In the genomic region with DNA sequence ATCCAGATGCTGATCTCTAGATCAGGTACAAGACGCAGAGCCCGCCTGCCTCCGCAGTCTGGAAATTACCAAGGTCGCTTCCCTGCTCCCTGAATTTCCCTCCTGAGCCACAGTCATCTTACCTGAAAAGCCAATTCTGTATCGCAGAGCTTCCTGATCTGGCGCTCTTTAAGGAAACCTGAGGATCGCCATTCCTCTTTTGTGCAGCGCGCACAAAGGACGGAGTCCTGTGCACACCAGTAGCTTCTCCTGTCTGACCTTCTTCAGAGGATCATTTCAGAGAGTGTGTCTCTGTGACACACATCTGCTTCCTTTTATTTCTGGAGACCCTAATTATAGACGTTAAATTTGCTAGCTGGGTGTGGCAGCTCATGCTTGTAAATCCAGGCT, we compare ENCODE assay signal across 9 mouse cellular contexts. TPM values are rescaled to one million over a fixed set of nuclear protein-coding genes. Genes with fewer than 3 reads are reported as not detected.
DNase-seq lines count a peak whose midpoint lies in the region; ATAC-seq and TF ChIP-seq lines count a peak whose summit lies in the region.
"Had no signal": no experiment of that assay in that cellular context is flagged by ENCODE, and none has a peak within 500 bp of the region (broad histone marks: within the 10 kb centered on the region; RNA-seq: fewer than 3 reads in every experiment).

No protein-coding gene starts in this region.

- no peak for TF ChIP-seq CTCF in CH12.LX (conservative IDR thresholded peaks at IDR 0.05 in 1 of 2, IDR thresholded peaks at IDR 0.05 in 1 of 2; ENCODE audit: low read depth in 2 of 2, low read length in 2 of 2)

- no peak overlapping the region for H3K27ac ChIP-seq in CH12.LX (ENCODE audit: insufficient read depth, low read depth)
- no peak overlapping the region for H3K27ac ChIP-seq in hindbrain, embryonic 11.5 days (ENCODE audit: low read depth, low read length)
- H3K27ac ChIP-seq in midbrain, embryonic 10.5 days (replicated peaks): peak overlapping the region; percentile 85

- no peak overlapping the region for H3K9ac ChIP-seq in CH12.LX (ENCODE audit: insufficient read depth, low read depth)
- peak overlapping the region; percentile 55 for H3K9ac ChIP-seq in hindbrain, embryonic 11.5 days (ENCODE audit: low read depth, low read length)

- H3K36me3 ChIP-seq in CH12.LX (replicated peaks in 1 of 2; ENCODE audit: control insufficient read depth in 1 of 2, insufficient read depth in 1 of 2, low read length in 1 of 2): no peaks in the 10 kb centered on the region
- H3K36me3 ChIP-seq in hindbrain, embryonic 11.5 days (ENCODE audit: control insufficient read depth, insufficient read depth, low read length): no peaks in the 10 kb centered on the region
- H3K36me3 ChIP-seq in midbrain, embryonic 10.5 days: no peaks in the 10 kb centered on the region

- dilution Hi-C loops in CH12.LX (cut with MboI; ENCODE audit: extremely low pct_ligation_motif_present, extremely low pct_unique_long_range_greater_than_20kb, low sequenced_read_pairs): no loop called here

- DNase-seq in frontal cortex, postnatal 10 days (ENCODE audit: low spot score in 2 of 2): no peak
- DNase-seq in CH12.LX (ENCODE audit: extremely low read depth): no peak
- DNase-seq in hindbrain, embryonic 11.5 days (ENCODE audit: low spot score): no peak
- no peak for DNase-seq in midbrain, embryonic 10.5 days (ENCODE audit: low spot score)
- DNase-seq in urinary bladder, postnatal 36 days (ENCODE audit: low spot score in 2 of 2): no peak
- no peak for DNase-seq in ovary, postnatal 36 days (ENCODE audit: low spot score)
- DNase-seq in frontal cortex, postnatal 36 days (ENCODE audit: low spot score in 2 of 2): no peak
- DNase-seq: adrenal gland, adult 8-10 months had no signal

- peaks cover 0 to 5% of the 10 kb centered on the region in 2 experiments; a peak in 2 of 4 replicates for H3K4me1 ChIP-seq in CH12.LX (ENCODE audit: control insufficient read depth in 1 of 2, insufficient read depth in 2 of 2)
- H3K4me1 ChIP-seq in hindbrain, embryonic 11.5 days (replicated peaks; ENCODE audit: control insufficient read depth, insufficient read depth, low read length): no peaks in the 10 kb centered on the region
- peaks cover 13% of the 10 kb centered on the region for H3K4me1 ChIP-seq in midbrain, embryonic 10.5 days

- H3K27me3 ChIP-seq in CH12.LX (replicated peaks): peaks cover 24% of the 10 kb centered on the region
- no peaks in the 10 kb centered on the region for H3K27me3 ChIP-seq in hindbrain, embryonic 11.5 days (ENCODE audit: control insufficient read depth, insufficient read depth, low read length)
- H3K27me3 ChIP-seq in midbrain, embryonic 10.5 days (ENCODE audit: low read depth, poor library complexity, severe bottlenecking): 0 out of 2 replicates have a peak, but pooled peaks cover 9% of the 10 kb centered on the region

- H3K4me2 ChIP-seq in CH12.LX (ENCODE audit: insufficient read depth, low read depth, poor library complexity, severe bottlenecking): peak overlapping the region; percentile 61
- H3K4me2 ChIP-seq in hindbrain, embryonic 11.5 days (replicated peaks; ENCODE audit: low read depth, low read length): peak overlapping the region; percentile 48

- no peaks in the 10 kb centered on the region for H3K79me2 ChIP-seq in CH12.LX (replicated peaks; ENCODE audit: control insufficient read depth, extremely low read depth, insufficient read depth, poor library complexity, severe bottlenecking)

- TF ChIP-seq RAD21 in CH12.LX (IDR thresholded peaks at IDR 0.05; ENCODE audit: low read depth, low read length): no peak

- TF ChIP-seq POLR2A in CH12.LX (IDR thresholded peaks at IDR 0.05; ENCODE audit: low read depth, low read length): no peak

- peak overlapping the region in 1 of 3 experiments; percentile 18 for H3K4me3 ChIP-seq in CH12.LX (replicated peaks in 1 of 3; ENCODE audit: low read depth in 2 of 3, low read length in 2 of 3, poor library complexity in 1 of 3)
- peak overlapping the region; percentile 50 for H3K4me3 ChIP-seq in hindbrain, embryonic 11.5 days (ENCODE audit: low read depth, low read length)
- peak overlapping the region; percentile 71 for H3K4me3 ChIP-seq in midbrain, embryonic 10.5 days

- peak; percentile 85 for ATAC-seq in frontal cortex, adult (ENCODE audit: low TSS enrichment)
- peak; percentile 58; the same call in 1 of the 2 replicates for ATAC-seq in hindbrain, embryonic 11.5 days (ENCODE audit: low FRiP score)

- TF ChIP-seq EP300 in CH12.LX (IDR thresholded peaks at IDR 0.05; ENCODE audit: low read length): no peak

- in situ Hi-C loops in CH12.LX (cut with MboI; ENCODE audit: low pct_ligation_motif_present, low pct_unique_long_range_greater_than_20kb, low sequenced_read_pairs): loop anchor here (25.0 kb wide), 2 partner anchors 735 to 1390 kb away; no protein-coding TSS in a partner anchor

- WGBS in hindbrain, embryonic 11.5 days: 1% methylated on average over 11 of the region's 11 CpGs
- WGBS in midbrain, embryonic 10.5 days: under 1% methylated on average over 11 of the region's 11 CpGs

- H3K9me3 ChIP-seq in CH12.LX (replicated peaks; ENCODE audit: low read length): peaks cover 10% of the 10 kb centered on the region
- no peaks in the 10 kb centered on the region for H3K9me3 ChIP-seq in hindbrain, embryonic 11.5 days (ENCODE audit: control insufficient read depth, low read length)
- H3K9me3 ChIP-seq in midbrain, embryonic 10.5 days (replicated peaks): 0 out of 2 replicates have a peak, but pooled peaks cover 6% of the 10 kb centered on the region

TF ChIP-seq in CH12.LX, 34 proteins besides CTCF, POLR2A, EP300 and RAD21:
- TF ChIP-seq SMC3 (IDR thresholded peaks at IDR 0.05; ENCODE audit: low read depth, low read length): no peak
- TF ChIP-seq RCOR1 (conservative IDR thresholded peaks at IDR 0.05; ENCODE audit: low read depth, low read length): no peak
- no peak for TF ChIP-seq MYC (IDR thresholded peaks at IDR 0.05; ENCODE audit: low read depth, low read length)
- no peak for TF ChIP-seq ZMIZ1 (IDR thresholded peaks at IDR 0.05; ENCODE audit: low read depth, low read length)
- TF ChIP-seq JUND (conservative IDR thresholded peaks at IDR 0.05; ENCODE audit: low read depth, low read length): no peak
- no peak for TF ChIP-seq JUN (IDR thresholded peaks at IDR 0.05; ENCODE audit: insufficient read depth, low read depth, low read length)
- TF ChIP-seq NELFE (IDR thresholded peaks at IDR 0.05; ENCODE audit: low read depth, low read length): no peak
- no peak for TF ChIP-seq MAX (IDR thresholded peaks at IDR 0.05; ENCODE audit: low read length)
- no peak for TF ChIP-seq CHD2 (IDR thresholded peaks at IDR 0.05; ENCODE audit: low read length)
- TF ChIP-seq KAT2A (IDR thresholded peaks at IDR 0.05; ENCODE audit: insufficient replicate concordance, low read length): no peak

RNA-seq across cellular contexts. Expression of a gene that starts 47.7 kb away (rescaled TPM):
- 2.3 and 3.1 TPM in 2 replicates for total RNA-seq in CH12.LX (2012; rRNA removed)
- 2.0 and 3.3 TPM in 2 replicates for total RNA-seq in CH12.LX (2014; rRNA removed)
- 0.79 and 0.80 TPM in 2 replicates for polyA plus RNA-seq in CH12.LX (2012; ENCODE audit: insufficient read length, low read depth)
- polyA plus RNA-seq in hindbrain, embryonic 11.5 days (2014; fragmentation: Nextera tagmentation; extraction: Ambion mirVana): 25.7 and 27.8 TPM in 2 replicates
- 23.8 and 24.8 TPM in 2 replicates for polyA plus RNA-seq in midbrain, embryonic 10.5 days (2016; fragmentation: Nextera tagmentation; extraction: Ambion mirVana)

Comparison
In these comparisons a context has a peak if more than half of its experiments do, and no peak if none do; other contexts are left out.
1. RNA of a gene that starts 47.7 kb away (polyA plus RNA-seq): 25.7 to 27.8 TPM in hindbrain, embryonic 11.5 days and 23.8 to 24.8 TPM in midbrain, embryonic 10.5 days; 0.79 to 0.80 TPM in CH12.LX; every median in the first group is over 10 times any median in the second.